Mouse (Mus musculus) urinary bladder, postnatal 10 days (tissue): ENCODE results near the gene Morc2a.

Experiments
- DNase-seq: peaks from one replicate; pipeline ENCODE4 v3.0.0; 2022; ENCODE audit warnings: low spot score

The Morc2a gene

DNA sequence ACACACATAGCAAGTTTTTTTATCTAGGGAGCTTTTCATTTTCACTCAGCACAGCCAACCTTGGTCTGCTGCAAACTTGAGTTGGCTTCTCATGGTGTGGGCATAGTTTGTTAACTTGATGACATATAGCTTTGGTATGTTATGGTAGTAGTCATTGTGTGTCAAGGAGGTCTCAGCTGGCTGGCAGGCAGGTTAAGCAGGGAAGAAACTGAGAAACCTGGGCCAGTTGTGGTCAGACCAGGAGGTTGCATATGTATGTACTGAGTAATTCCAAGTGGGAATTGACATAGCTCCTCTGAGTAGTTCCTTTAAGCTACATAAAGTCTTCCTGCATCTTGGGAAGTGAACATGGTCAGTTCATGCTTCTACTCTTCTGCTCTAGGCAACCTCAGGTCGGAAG, 35.2 kb downstream of the Morc2a start:
- no peak for DNase-seq

- DNase-seq = no peak
Observed at GRCm38 (mm10) chr11:3684723-3685430, 35.9 kb downstream of the Morc2a start.

DNA sequence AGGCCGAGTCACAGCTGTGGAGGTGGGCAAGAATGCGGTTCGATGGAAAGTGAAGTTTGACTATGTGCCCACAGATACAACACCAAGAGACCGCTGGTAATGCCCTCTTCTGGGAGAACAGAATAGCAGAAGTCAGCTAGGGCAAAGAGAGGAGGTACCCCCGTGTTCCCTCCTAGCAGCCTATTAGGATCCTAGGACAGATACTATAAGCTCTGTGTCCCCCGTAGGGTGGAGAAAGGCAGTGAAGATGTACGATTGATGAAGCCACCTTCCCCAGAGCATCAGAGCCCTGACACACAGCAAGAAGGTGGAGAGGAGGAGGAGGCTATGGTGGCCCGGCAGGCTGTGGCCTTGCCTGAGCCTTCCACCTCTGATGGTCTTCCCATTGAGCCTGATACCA, 36.4 kb downstream of the Morc2a start:
- DNase-seq = no peak

- no peak for DNase-seq
Observed at GRCm38 (mm10) chr11:3686318-3686717, 37.3 kb downstream of the Morc2a start.

DNA sequence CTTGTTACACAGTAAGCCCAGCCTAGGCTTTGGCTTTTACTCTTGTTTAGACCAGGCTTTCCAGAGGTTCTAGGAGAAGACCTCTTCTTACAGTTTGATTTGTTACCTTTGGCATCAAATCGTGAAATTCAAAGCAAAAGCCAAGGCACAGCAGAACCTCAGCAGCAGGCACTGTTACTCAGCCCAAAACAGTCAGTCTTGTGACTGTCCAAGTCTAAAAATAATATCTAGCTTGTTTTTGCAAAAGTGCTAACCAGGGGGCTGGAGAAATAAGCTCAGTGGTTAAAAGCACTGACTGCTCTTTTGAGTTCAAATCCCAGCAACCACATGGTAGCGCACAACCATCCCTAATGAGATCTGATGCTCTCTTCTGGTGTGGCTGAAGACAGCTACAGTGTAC, 37.9 kb downstream of the Morc2a start:
- no peak for DNase-seq

GRCm38 (mm10) chr11:3691746-3692145, 42.8 kb downstream of the Morc2a start:
- DNase-seq = no peak

GRCm38 (mm10) chr11:3696086-3696616, 47.2 kb downstream of the Morc2a start:
- no peak for DNase-seq

- no peak for DNase-seq
Observed at GRCm38 (mm10) chr11:3697441-3697840, 48.5 kb downstream of the Morc2a start.

DNA sequence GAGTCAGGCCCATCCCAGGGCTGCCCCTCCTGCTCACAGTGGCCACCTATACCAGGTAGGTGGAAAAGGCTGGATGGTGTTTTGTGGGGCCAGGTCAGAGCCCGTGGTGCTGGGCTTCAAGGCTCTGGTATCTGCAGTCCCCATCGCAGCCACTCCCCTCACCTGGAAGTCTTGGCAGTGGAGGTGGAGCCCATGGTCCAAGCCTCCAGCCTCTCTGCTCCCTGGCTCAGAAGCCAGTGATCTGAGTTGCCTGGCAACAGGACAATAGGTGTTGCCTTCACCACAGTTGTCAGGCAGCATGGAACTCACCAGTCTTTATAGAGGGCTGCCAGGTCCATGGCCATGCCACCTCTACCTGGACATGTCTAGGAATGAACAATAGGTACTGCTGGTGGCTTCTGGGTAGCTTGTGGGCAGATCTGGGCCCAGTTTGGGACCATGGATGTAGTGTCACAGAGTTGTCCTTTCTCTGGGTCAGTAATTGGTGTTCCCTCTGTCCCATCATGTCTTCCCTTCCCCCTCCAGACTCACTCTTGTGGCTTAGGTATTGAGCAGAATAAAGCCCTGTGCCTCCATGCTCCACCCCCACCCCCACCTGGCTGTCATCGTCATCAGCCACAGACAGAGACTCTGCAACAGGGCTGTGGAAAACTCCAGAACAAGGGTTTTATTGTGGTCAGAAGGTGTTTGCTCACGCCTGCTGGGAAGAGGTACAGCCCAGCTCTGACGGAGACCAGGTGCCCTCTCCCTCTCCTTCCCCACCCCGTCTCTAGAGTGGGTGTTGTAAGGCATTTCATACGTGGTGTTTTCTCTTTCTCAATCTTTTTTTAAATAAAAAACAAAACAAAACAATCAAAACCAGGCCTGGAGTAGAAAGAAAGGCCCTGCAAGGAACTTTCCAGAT, 54.4 kb downstream of the Morc2a start:
- DNase-seq = no peak

GRCm38 (mm10) chr11:3704404-3704803, 55.4 kb downstream of the Morc2a start:
- DNase-seq = no peak

DNA sequence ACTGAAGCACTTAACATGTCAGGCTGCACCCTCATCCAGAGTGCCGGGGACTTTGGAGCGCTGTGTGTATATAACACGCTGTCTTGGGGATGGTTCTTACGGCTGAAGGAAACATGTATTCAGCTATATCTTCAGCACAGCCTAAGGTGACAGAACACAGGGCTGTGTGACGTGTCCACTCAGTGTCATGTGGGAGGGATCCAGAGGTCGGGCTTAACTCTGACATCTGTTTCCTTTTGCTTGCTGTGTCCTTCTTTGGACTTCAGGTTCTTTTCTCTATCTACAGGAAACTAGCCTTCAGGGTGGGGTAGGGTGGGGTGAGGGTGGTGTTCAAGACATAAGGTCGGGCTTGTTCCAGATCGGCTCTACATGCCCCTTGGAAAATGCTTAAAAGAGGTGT, 58.1 kb downstream of the Morc2a start:
- no peak for DNase-seq

GRCm38 (mm10) chr11:3710203-3710602, 61.2 kb downstream of the Morc2a start:
- DNase-seq = no peak

- peak; percentile 29 for DNase-seq
Observed at GRCm38 (mm10) chr11:3714486-3714885, 65.5 kb downstream of the Morc2a start.

- DNase-seq = no peak
Observed at GRCm38 (mm10) chr11:3716662-3717061, 67.7 kb downstream of the Morc2a start.

- no peak for DNase-seq
Observed at GRCm38 (mm10) chr11:3722036-3722435, 73.0 kb downstream of the Morc2a start.

DNA sequence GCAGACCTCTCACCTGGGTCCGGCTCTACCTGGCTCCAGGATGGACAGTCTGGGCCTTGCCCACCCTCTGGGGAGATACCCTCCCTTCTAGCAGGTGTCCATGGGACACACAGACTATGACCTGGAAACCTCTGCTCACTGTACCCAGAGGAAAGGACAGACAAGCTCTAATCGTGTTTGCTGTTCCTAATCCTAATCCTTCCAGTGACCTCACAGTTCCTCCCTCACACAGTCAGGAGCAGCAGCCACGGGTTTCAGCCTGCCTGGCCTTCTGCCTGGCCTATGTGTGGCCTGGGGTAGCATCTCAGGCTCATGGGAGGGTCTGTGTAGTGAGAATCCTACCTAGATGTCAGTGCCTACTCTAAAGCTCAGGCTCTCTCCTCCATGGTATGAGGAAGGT, 73.9 kb downstream of the Morc2a start:
- no peak for DNase-seq

DNA sequence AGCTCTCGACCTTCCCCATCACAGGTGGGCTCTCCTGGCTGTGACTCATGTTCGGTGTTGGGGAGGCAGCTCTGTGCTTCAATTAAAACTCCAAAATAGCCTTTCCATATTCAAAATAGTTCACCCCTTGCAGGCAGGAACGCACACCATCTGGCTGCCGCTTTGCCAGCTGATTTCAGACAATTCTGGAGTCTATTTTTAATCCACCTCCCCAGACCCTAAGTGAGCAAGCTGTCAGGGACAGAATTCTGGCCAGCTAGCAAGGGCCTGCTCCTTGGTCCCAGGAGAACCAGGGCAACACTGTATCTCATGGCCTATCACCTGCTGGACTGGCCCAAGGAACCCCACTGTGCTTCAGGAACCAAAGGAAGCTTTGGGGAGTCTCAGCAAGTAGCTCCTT, 74.9 kb downstream of the Morc2a start:
- no peak for DNase-seq

DNA sequence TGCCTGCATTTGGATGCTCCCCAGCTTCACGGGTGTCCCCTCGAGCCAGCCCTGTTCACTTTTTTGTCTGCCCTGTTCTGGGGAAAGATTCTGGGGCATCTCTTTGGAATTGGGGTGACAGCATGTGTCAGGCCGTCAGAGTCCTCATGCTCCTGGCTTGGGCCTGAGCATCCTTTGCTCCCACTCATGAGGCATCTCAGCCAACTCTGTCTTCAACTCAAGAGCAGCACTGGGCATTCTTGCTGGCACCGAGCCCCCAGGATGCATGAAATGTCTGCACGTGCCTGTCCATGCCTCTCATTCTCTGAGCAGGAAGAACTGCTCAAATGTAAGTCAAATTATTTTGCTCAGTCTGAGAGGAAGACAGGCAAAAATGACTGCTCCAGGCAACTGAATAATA, 75.7 kb downstream of the Morc2a start:
- no peak for DNase-seq

DNA sequence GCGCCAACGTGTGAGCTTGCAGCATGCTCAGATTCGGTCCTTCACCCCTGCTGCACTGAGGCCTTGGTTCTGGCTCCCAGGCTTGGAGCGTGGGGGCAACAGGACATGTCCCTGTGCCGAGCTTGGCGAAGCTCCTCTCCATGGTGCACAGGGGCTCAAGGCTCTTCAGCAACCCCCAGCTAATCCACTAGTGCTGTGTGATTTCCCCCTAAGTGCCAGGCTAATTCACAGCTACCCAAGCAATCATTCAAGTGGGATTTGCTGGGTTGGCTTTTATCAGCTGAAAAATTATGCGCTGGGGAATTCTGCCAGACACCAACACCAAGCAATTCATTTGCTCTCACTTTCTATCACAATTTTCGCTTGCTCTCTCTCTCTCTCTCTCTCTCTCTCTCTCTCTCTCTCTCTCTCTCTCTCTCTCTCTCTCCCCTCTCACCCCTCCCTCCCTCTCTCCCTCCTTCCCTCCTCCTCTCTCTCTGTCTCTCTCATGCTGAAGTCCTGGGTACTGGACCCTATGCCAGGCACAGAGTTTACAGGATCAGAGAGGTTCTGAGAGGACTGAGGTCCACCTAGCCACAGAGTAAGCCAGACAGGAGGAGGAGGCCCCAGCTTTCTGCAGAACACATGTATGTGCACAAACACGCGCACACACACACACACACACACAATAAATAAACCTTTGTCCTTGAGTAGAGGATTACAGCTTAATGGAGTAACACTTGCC, 76.5 kb downstream of the Morc2a start:
- no peak for DNase-seq

- no peak for DNase-seq
Observed at GRCm38 (mm10) chr11:3727438-3728105, 78.6 kb downstream of the Morc2a start.

DNA sequence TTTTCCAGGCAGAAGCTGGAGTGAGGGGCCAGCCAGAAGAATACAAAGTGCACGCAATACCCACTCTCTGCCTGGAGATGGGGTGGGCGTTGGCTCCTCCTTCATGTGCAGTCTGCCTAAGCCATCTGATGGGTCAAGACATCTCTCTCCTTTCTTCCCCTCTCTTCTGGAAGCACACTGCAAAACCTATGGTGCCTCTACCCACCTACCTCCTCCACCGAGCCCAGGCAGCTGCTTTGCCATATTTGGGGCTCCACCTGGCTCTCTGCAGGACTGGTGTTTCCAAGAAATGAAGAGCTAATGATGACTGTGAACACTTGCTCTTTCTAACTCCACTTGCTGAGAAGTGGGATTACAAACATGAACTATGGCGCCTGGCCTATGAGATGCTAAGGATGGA, 82.5 kb downstream of the Morc2a start:
- no peak for DNase-seq
